Mouse (Mus musculus): ENCODE measurements around the gene Chsy1.

Gene Chsy1

GRCm38 (mm10) chr7:66215911-66216310 lies 106.6 kb downstream of the Chsy1 start:
- no peak for DNase-seq

GRCm38 (mm10) chr7:66217011-66217410 lies 107.7 kb downstream of the Chsy1 start:
- no peak for DNase-seq

GRCm38 (mm10) chr7:66217531-66218094 lies 108.3 kb downstream of the Chsy1 start:
- DNase-seq = peak in 1 of 2 experiments; percentile 35

GRCm38 (mm10) chr7:66218193-66219014 lies 109.1 kb downstream of the Chsy1 start:
- DNase-seq = peak; percentile 72 to 86

- DNase-seq = no peak
Observed at GRCm38 (mm10) chr7:66219028-66219793, 109.9 kb downstream of the Chsy1 start.

GRCm38 (mm10) chr7:66219794-66220227 lies 110.5 kb downstream of the Chsy1 start:
- no peak for DNase-seq

- DNase-seq = peak in 1 of 2 experiments; percentile 64
Observed at GRCm38 (mm10) chr7:66222621-66223091, 113.3 kb downstream of the Chsy1 start.

All from lung, postnatal 4 days (tissue).